Mouse (Mus musculus): ENCODE measurements around the gene Ercc4.

Ercc4 gene

GRCm38 (mm10) chr16:13147810-13148555 is 38.5 kb downstream of the Ercc4 start:
- DNase-seq (ENCODE audit: low spot score), result no peak

GRCm38 (mm10) chr16:13149950-13150349 is 40.5 kb downstream of the Ercc4 start:
- no peak for DNase-seq (ENCODE audit: low spot score)

- DNase-seq (ENCODE audit: low spot score), result no peak
These were observed 41.3 kb downstream of the Ercc4 start for GRCm38 (mm10) chr16:13150790-13151189.

GRCm38 (mm10) chr16:13152475-13152874 is 43.0 kb downstream of the Ercc4 start:
- DNase-seq (ENCODE audit: low spot score), result no peak

- DNase-seq (ENCODE audit: low spot score), result no peak
These were observed 43.7 kb downstream of the Ercc4 start for GRCm38 (mm10) chr16:13153215-13153614.

GRCm38 (mm10) chr16:13154352-13154751 is 44.9 kb downstream of the Ercc4 start:
- DNase-seq (ENCODE audit: low spot score), result no peak

GRCm38 (mm10) chr16:13157314-13157713 is 47.8 kb downstream of the Ercc4 start:
- no peak for DNase-seq (ENCODE audit: low spot score)

- no peak for DNase-seq (ENCODE audit: low spot score)
These were observed 48.7 kb downstream of the Ercc4 start for GRCm38 (mm10) chr16:13158153-13158670.

GRCm38 (mm10) chr16:13158906-13159889 is 49.7 kb downstream of the Ercc4 start:
- peak; percentile 60 for DNase-seq (ENCODE audit: low spot score)

- peak; percentile 99 for DNase-seq (ENCODE audit: low spot score)
These were observed 50.6 kb downstream of the Ercc4 start for GRCm38 (mm10) chr16:13159927-13160644.

GRCm38 (mm10) chr16:13161516-13161915 is 52.0 kb downstream of the Ercc4 start:
- no peak for DNase-seq (ENCODE audit: low spot score)

- DNase-seq (ENCODE audit: low spot score), result no peak
These were observed 58.2 kb downstream of the Ercc4 start for GRCm38 (mm10) chr16:13167731-13168130.

GRCm38 (mm10) chr16:13173055-13173742 is 63.7 kb downstream of the Ercc4 start:
- no peak for DNase-seq (ENCODE audit: low spot score)

- no peak for DNase-seq (ENCODE audit: low spot score)
These were observed 73.0 kb downstream of the Ercc4 start for GRCm38 (mm10) chr16:13182526-13182925.

GRCm38 (mm10) chr16:13183182-13183742 is 73.8 kb downstream of the Ercc4 start:
- DNase-seq (ENCODE audit: low spot score), result no peak

- DNase-seq (ENCODE audit: low spot score), result no peak
These were observed 74.9 kb downstream of the Ercc4 start for GRCm38 (mm10) chr16:13184381-13184780.

- peak; percentile 48 for DNase-seq (ENCODE audit: low spot score)
These were observed 80.1 kb downstream of the Ercc4 start for GRCm38 (mm10) chr16:13189430-13190107.

GRCm38 (mm10) chr16:13190471-13190870 is 81.0 kb downstream of the Ercc4 start:
- no peak for DNase-seq (ENCODE audit: low spot score)

- DNase-seq (ENCODE audit: low spot score), result no peak
These were observed 81.7 kb downstream of the Ercc4 start for GRCm38 (mm10) chr16:13191166-13191565.

GRCm38 (mm10) chr16:13193663-13194071 is 84.2 kb downstream of the Ercc4 start:
- no peak for DNase-seq (ENCODE audit: low spot score)

All from adipocyte (in vitro differentiated cells).